Mouse (Mus musculus) left cerebral cortex, postnatal 25 days (tissue): ENCODE measurements around the gene Kcnh2. TPM values are rescaled to one million over a fixed set of nuclear protein-coding genes. Genes with fewer than 3 reads are reported as not detected.
"Not testable (repeated sequence)": the region's sequence is repeated elsewhere in the genome, so short reads cannot be mapped to it uniquely, and the experiment has no call there.

ENCODE experiments used
- DNase-seq, 2 experiments: peaks; one replicate each; pipeline ENCODE4 v3.0.0; 2022; ENCODE audit warnings: low spot score in 2 of 2, mixed read lengths in 1 of 2
- intact Hi-C: fragments of 180-260 bp; cut with DNase I; formaldehyde crosslinking; loops from one replicate; pipeline ENCODE4 v1.15.1; 2025
- total RNA-seq, 2 experiments: library from RNA; stranded (reverse); gene quantifications; 2 replicates each; pipeline ENCODE4 v1.2.3; 2021

The Kcnh2 gene
- 10 to 100 TPM; 22.5 to 30.1 TPM for total RNA-seq

GRCm38 (mm10) chr5:24351278-24351677, at the start of gene Kcnh2:
TSS of gene Kcnh2 (minus strand) at chr5:24351604.
- DNase-seq, result no peak
- intact Hi-C loops, result loop anchor here (5.0 kb wide), 1 partner anchor 36 kb away; no protein-coding TSS in a partner anchor

GRCm38 (mm10) chr5:24400362-24400761, 49.0 kb upstream of the Kcnh2 start:
- intact Hi-C loops, result no loop called here

GRCm38 (mm10) chr5:24399686-24400085, 48.3 kb upstream of the Kcnh2 start:
- intact Hi-C loops, result loop anchor here (5.0 kb wide), 1 partner anchor 73 kb away; no protein-coding TSS in a partner anchor
- DNase-seq, result peak in 1 of 2 experiments; percentile 39

More at GRCm38 (mm10) chr5:24400362-24400761, 49.0 kb upstream of the Kcnh2 start:
- no peak for DNase-seq

GRCm38 (mm10) chr5:24396254-24396653, 44.9 kb upstream of the Kcnh2 start:
- DNase-seq, result not testable (repeated sequence)
- intact Hi-C loops, result loop anchor here (5.0 kb wide), 1 partner anchor 76 kb away; no protein-coding TSS in a partner anchor

GRCm38 (mm10) chr5:24394165-24394894, 42.9 kb upstream of the Kcnh2 start:
- intact Hi-C loops, result loop anchor here (5.0 kb wide), 1 partner anchor 227 kb away; no protein-coding TSS in a partner anchor
- peak; percentile 96 to 99 for DNase-seq

GRCm38 (mm10) chr5:24393392-24393997, 42.1 kb upstream of the Kcnh2 start, which contains the start of gene Abcb8:
TSS of gene Abcb8 (plus strand) at chr5:24393663.
- intact Hi-C loops, result loop anchor here (5.0 kb wide), 1 partner anchor 226 kb away; no protein-coding TSS in a partner anchor
- peak; percentile 87 to 94 for DNase-seq

- intact Hi-C loops, result loop anchor here (5.0 kb wide), 1 partner anchor 225 kb away; no protein-coding TSS in a partner anchor
- no peak for DNase-seq
Measured at GRCm38 (mm10) chr5:24392724-24393123, 41.3 kb upstream of the Kcnh2 start.

- no peak for DNase-seq
- intact Hi-C loops, result loop anchor here (5.0 kb wide), 1 partner anchor 225 kb away; no protein-coding TSS in a partner anchor
Measured at GRCm38 (mm10) chr5:24391864-24392263, 40.5 kb upstream of the Kcnh2 start, which contains the start of gene Atg9b. TSS of gene Atg9b (minus strand) at chr5:24392143.

- DNase-seq, result no peak
- intact Hi-C loops, result loop anchor here (5.0 kb wide), 2 partner anchors 37 to 222 kb away; partner anchors contain the start of gene Kcnh2
Measured at GRCm38 (mm10) chr5:24389658-24390020, 38.2 kb upstream of the Kcnh2 start.

GRCm38 (mm10) chr5:24389011-24389657, 37.7 kb upstream of the Kcnh2 start:
- DNase-seq, result no peak
- intact Hi-C loops, result loop anchor here (5.0 kb wide), 1 partner anchor 37 kb away; the partner anchor contains the start of gene Kcnh2

- no peak for DNase-seq
- intact Hi-C loops, result loop anchor here (5.0 kb wide), 1 partner anchor 36 kb away; the partner anchor contains the start of gene Kcnh2
Measured at GRCm38 (mm10) chr5:24388246-24388915, 37.0 kb upstream of the Kcnh2 start.

- intact Hi-C loops, result loop anchor here (5.0 kb wide), 1 partner anchor 35 kb away; the partner anchor contains the start of gene Kcnh2
- peak; percentile 71 to 82 for DNase-seq
Measured at GRCm38 (mm10) chr5:24387264-24388241, 36.1 kb upstream of the Kcnh2 start.

GRCm38 (mm10) chr5:24385887-24386550, 34.6 kb upstream of the Kcnh2 start:
- intact Hi-C loops, result loop anchor here (5.0 kb wide), 1 partner anchor 34 kb away; the partner anchor contains the start of gene Kcnh2
- DNase-seq, result no peak

GRCm38 (mm10) chr5:24385374-24385773, 34.0 kb upstream of the Kcnh2 start:
- DNase-seq, result no peak
- intact Hi-C loops, result loop anchor here (5.0 kb wide), 1 partner anchor 33 kb away; the partner anchor contains the start of gene Kcnh2

GRCm38 (mm10) chr5:24384407-24384806, 33.0 kb upstream of the Kcnh2 start:
- peak in 1 of 2 experiments; percentile 86 for DNase-seq

GRCm38 (mm10) chr5:24383026-24383859, 31.8 kb upstream of the Kcnh2 start:
- peak; percentile 94 for DNase-seq
- intact Hi-C loops, result no loop called here

More at GRCm38 (mm10) chr5:24384407-24384806, 33.0 kb upstream of the Kcnh2 start:
- intact Hi-C loops, result no loop called here
